Mouse (Mus musculus) CH12.LX (cell line): ENCODE measurements around the gene Npw. TPM values are rescaled to one million over a fixed set of nuclear protein-coding genes. Genes with fewer than 3 reads are reported as not detected.

Experiments
- DNase-seq: peaks from one replicate; pipeline ENCODE4 v3.0.0-alpha.2; 2013; ENCODE audit errors: extremely low read depth
- H3K27ac ChIP-seq: 2 replicates; pipeline ENCODE4 v1.5.1; 2012; ENCODE audit warnings: low read depth, mild to moderate bottlenecking, control low read depth, moderate library complexity; ENCODE audit not compliant: insufficient read depth
- H3K27me3 ChIP-seq: replicated peaks from 2 replicates; pipeline ENCODE3; 2012; ENCODE audit warnings: inconsistent platforms
- H3K36me3 ChIP-seq, 2 experiments: replicated peaks in 1 of 2; 2 replicates each; pipeline versions ENCODE3 to v1.6.1; 2012; ENCODE audit warnings: inconsistent platforms in 1 of 2, low read length in 1 of 2, mild to moderate bottlenecking in 1 of 2, mixed read lengths in 1 of 2, moderate library complexity in 1 of 2; ENCODE audit not compliant: control insufficient read depth in 1 of 2, insufficient read depth in 1 of 2
- H3K4me1 ChIP-seq, 2 experiments: 2 replicates each; pipeline ENCODE4 v1.6.1; 2012; ENCODE audit warnings: inconsistent platforms in 1 of 2, moderate library complexity in 1 of 2; ENCODE audit not compliant: insufficient read depth in 2 of 2, control insufficient read depth in 1 of 2
- H3K4me2 ChIP-seq: 2 replicates; pipeline ENCODE4 v1.6.1; 2012; ENCODE audit warnings: low read depth, mild to moderate bottlenecking, control low read depth; ENCODE audit not compliant: poor library complexity, insufficient read depth, severe bottlenecking
- H3K4me3 ChIP-seq, 3 experiments: fragments of 150-350 bp in 1 of 3; sonication (generic) in 1 of 3; replicated peaks in 1 of 3; 2 replicates each; pipeline versions ENCODE3 to v1.5.1; 2011 to 2012; ENCODE audit warnings: low read depth in 2 of 3, low read length in 2 of 3, mild to moderate bottlenecking in 2 of 3, moderate library complexity in 2 of 3, control low read depth in 1 of 3, improper control_type of control experiment in 1 of 3, inconsistent platforms in 1 of 3, mixed read lengths in 1 of 3; ENCODE audit not compliant: poor library complexity in 1 of 3
- H3K79me2 ChIP-seq: replicated peaks from 2 replicates; pipeline ENCODE4 v1.6.1; 2012; ENCODE audit warnings: mild to moderate bottlenecking, moderate library complexity; ENCODE audit not compliant: control insufficient read depth, poor library complexity, insufficient read depth, severe bottlenecking; ENCODE audit errors: extremely low read depth
- H3K9ac ChIP-seq: 2 replicates; pipeline ENCODE4 v1.6.1; 2012; ENCODE audit warnings: low read depth, mild to moderate bottlenecking, control low read depth, moderate library complexity; ENCODE audit not compliant: insufficient read depth
- H3K9me3 ChIP-seq: replicated peaks from 2 replicates; pipeline ENCODE3; 2012; ENCODE audit warnings: low read length, inconsistent platforms, mixed read lengths
- CHD1 ChIP-seq: IDR thresholded peaks from 2 replicates; pipeline ENCODE4 v1.6.1; 2012; ENCODE audit warnings: low read depth, low read length, improper control_type of control experiment, inconsistent platforms
- E2F4 ChIP-seq: IDR thresholded peaks from 2 replicates; pipeline ENCODE4 v1.6.1; 2011; ENCODE audit warnings: low read depth, low read length, improper control_type of control experiment; ENCODE audit not compliant: insufficient replicate concordance
- ELF1 ChIP-seq: IDR thresholded peaks from 2 replicates; pipeline ENCODE4 v1.6.1; 2014; ENCODE audit warnings: low read depth, mild to moderate bottlenecking, inconsistent platforms, low read length, improper control_type of control experiment
- ETS1 ChIP-seq: conservative IDR thresholded peaks from 2 replicates; pipeline ENCODE4 v1.6.1; 2012; ENCODE audit warnings: low read depth, mild to moderate bottlenecking, inconsistent platforms, low read length, improper control_type of control experiment, moderate library complexity
- IRF4 ChIP-seq: IDR thresholded peaks from 2 replicates; pipeline ENCODE4 v1.6.1; 2014; ENCODE audit warnings: low read depth, mild to moderate bottlenecking, inconsistent platforms, low read length, improper control_type of control experiment
- JUN ChIP-seq: IDR thresholded peaks from 2 replicates; pipeline ENCODE4 v1.6.1; 2011; ENCODE audit warnings: low read depth, mild to moderate bottlenecking, low read length, improper control_type of control experiment, moderate library complexity; ENCODE audit not compliant: insufficient read depth
- MAZ ChIP-seq: IDR thresholded peaks from 2 replicates; pipeline ENCODE4 v1.6.1; 2012; ENCODE audit warnings: low read depth, mild to moderate bottlenecking, inconsistent platforms, low read length, improper control_type of control experiment, moderate library complexity
- MYC ChIP-seq: IDR thresholded peaks from 2 replicates; pipeline ENCODE4 v1.6.1; 2011; ENCODE audit warnings: low read depth, mild to moderate bottlenecking, improper control_type of control experiment, low read length
- PAX5 ChIP-seq: IDR thresholded peaks from 2 replicates; pipeline ENCODE4 v1.6.1; 2012; ENCODE audit warnings: low read length, inconsistent platforms, mixed read lengths
- POLR2A ChIP-seq: IDR thresholded peaks from 2 replicates; pipeline ENCODE4 v1.6.1; 2011; ENCODE audit warnings: low read depth, mild to moderate bottlenecking, improper control_type of control experiment, low read length
- SIN3A ChIP-seq: IDR thresholded peaks from 2 replicates; pipeline ENCODE4 v1.6.1; 2012; ENCODE audit warnings: low read length, improper control_type of control experiment, inconsistent platforms
- SMC3 ChIP-seq: IDR thresholded peaks from 2 replicates; pipeline ENCODE4 v1.6.1; 2011; ENCODE audit warnings: low read depth, low read length, improper control_type of control experiment
- TBP ChIP-seq: conservative IDR thresholded peaks from 2 replicates; pipeline ENCODE4 v1.6.1; 2011; ENCODE audit warnings: low read depth, low read length, improper control_type of control experiment
- TCF12 ChIP-seq: IDR thresholded peaks from 2 replicates; pipeline ENCODE4 v1.6.1; 2014; ENCODE audit warnings: low read depth, mild to moderate bottlenecking, inconsistent platforms, low read length, improper control_type of control experiment
- USF1 ChIP-seq: IDR thresholded peaks from 2 replicates; pipeline ENCODE4 v1.6.1; 2014; ENCODE audit warnings: low read depth, mild to moderate bottlenecking, inconsistent platforms, low read length, improper control_type of control experiment
- ZC3H11A ChIP-seq: IDR thresholded peaks from 2 replicates; pipeline ENCODE4 v1.6.1; 2012; ENCODE audit warnings: low read depth, mild to moderate bottlenecking, inconsistent platforms, low read length, improper control_type of control experiment
- ZKSCAN1 ChIP-seq: IDR thresholded peaks from 2 replicates; pipeline ENCODE4 v1.6.1; 2012; ENCODE audit warnings: low read depth, inconsistent platforms, low read length, improper control_type of control experiment, borderline replicate concordance
- dilution Hi-C: fragments of 300-500 bp; cut with MboI; formaldehyde crosslinking; loops from 2 replicates; pipeline ENCODE4 v1.14.3; 2020; ENCODE audit warnings: low sequenced_read_pairs; ENCODE audit not compliant: extremely low pct_unique_long_range_greater_than_20kb, extremely low pct_ligation_motif_present
- in situ Hi-C: fragments of 300-500 bp; cut with MboI; formaldehyde crosslinking; loops from 3 replicates; pipeline ENCODE4 v1.14.3; 2019; ENCODE audit warnings: low sequenced_read_pairs, low pct_ligation_motif_present, low pct_unique_long_range_greater_than_20kb, mixed read lengths
- polyA plus RNA-seq: library from polyadenylated mRNA; unstranded; fragments of >175 nt; gene quantifications from 2 replicates; pipeline ENCODE4 v1.2.1, GENCODE M21; 2012; ENCODE audit warnings: low read depth; ENCODE audit not compliant: insufficient read length
- total RNA-seq, 2 experiments: library from RNA; depleted of rRNA; stranded (reverse); fragments of 300-350 nt in 1 of 2; fragments of >200 nt in 1 of 2; gene quantifications; 2 replicates each; pipeline ENCODE4 v1.2.3; 2012 to 2014

The Npw gene
- total and polyA plus RNA-seq, 3 experiments, result not detected

- Histone ChIP-seq H3K4me1 (peaks cover 5 to 67% of the 10 kb centered on the region in 2 experiments; a peak in 2 of 4 replicates), H3K4me2 (peak overlapping the region; percentile 98), H3K27me3 (no peaks in the 10 kb centered on the region), H3K9ac (peak overlapping the region; percentile 97; the same call in 1 of the 2 replicates), H3K36me3 (peaks cover 16 to 34% of the 10 kb centered on the region in 2 experiments), H3K9me3 (no peaks in the 10 kb centered on the region), H3K4me3 (peak overlapping the region; percentile 1 to 99 (median 31)), H3K27ac (peak overlapping the region; percentile 29), H3K79me2 (peaks cover 61% of the 10 kb centered on the region)
- DNase-seq, result no peak
- in situ Hi-C loops (loop anchor here (5.0 kb wide), 1 partner anchor 140 kb away; the partner anchor contains the start of gene Rab26), dilution Hi-C loops (no loop called here)
- TF ChIP-seq ETS1 (no peak), ELF1 (peak; percentile 62), TCF12 (no peak)
Measured at GRCm38 (mm10) chr17:24672141-24672540, 13.9 kb upstream of the Npw start.

GRCm38 (mm10) chr17:24671346-24671745 is 13.1 kb upstream of the Npw start:
- Histone ChIP-seq H3K4me2 (peak overlapping the region; percentile 98), H3K27me3 (no peaks in the 10 kb centered on the region), H3K9me3 (no peaks in the 10 kb centered on the region)
- in situ Hi-C loops, result loop anchor here (5.0 kb wide), 1 partner anchor 139 kb away; the partner anchor contains the start of gene Rab26
- TF ChIP-seq TBP (no peak), CHD1 (no peak), SMC3 (no peak), SIN3A (no peak), JUN (no peak), MAZ (no peak), IRF4 (no peak), ELF1 (no peak), PAX5 (no peak), ZC3H11A (no peak), ZKSCAN1 (no peak), E2F4 (no peak), USF1 (no peak), TCF12 (no peak), MYC (no peak), POLR2A (no peak)
- TF ChIP-seq, all 38 proteins: peak for 0
- peaks cover 9 to 26% of the 10 kb centered on the region in 2 experiments for H3K36me3 ChIP-seq
- peaks cover 5 to 74% of the 10 kb centered on the region in 2 experiments; a peak in 2 of 4 replicates for H3K4me1 ChIP-seq
- peak overlapping the region; percentile 97; the same call in 1 of the 2 replicates for H3K9ac ChIP-seq
- dilution Hi-C loops, result no loop called here
- H3K27ac ChIP-seq, result 0 out of 2 replicates have a peak overlapping the region, but pooled peaks have one; percentile 1
- DNase-seq, result no peak
- H3K79me2 ChIP-seq, result peaks cover 56% of the 10 kb centered on the region
- peak overlapping the region in 2 of 3 experiments; percentile 88 to 99 for H3K4me3 ChIP-seq
